Mouse (Mus musculus) thymus, postnatal 10 days (tissue): ENCODE results near the gene Lgals7.
"Not testable (repeated sequence)": the region's sequence is repeated elsewhere in the genome, so short reads cannot be mapped to it uniquely, and the experiment has no call there.

Experiments
- DNase-seq, 2 experiments: peaks; one replicate each; pipeline ENCODE4 v3.0.0; 2021; ENCODE audit warnings: low spot score in 2 of 2

Lgals7 gene

GRCm38 (mm10) chr7:28877155-28877554 is 13.5 kb downstream of the Lgals7 start:
- no peak for DNase-seq

GRCm38 (mm10) chr7:28877856-28878255 is 14.2 kb downstream of the Lgals7 start:
- DNase-seq, result no peak

- peak; percentile 43 to 53 for DNase-seq
Measured at GRCm38 (mm10) chr7:28879606-28880005, 16.0 kb downstream of the Lgals7 start.

GRCm38 (mm10) chr7:28880554-28880953 is 16.9 kb downstream of the Lgals7 start:
- DNase-seq, result no peak

- DNase-seq, result peak; percentile 40 to 44
Measured at GRCm38 (mm10) chr7:28881199-28881598, 17.5 kb downstream of the Lgals7 start, which contains the start of gene Capn12. Capn12 (plus strand) TSS chr7:28881422.

GRCm38 (mm10) chr7:28883039-28883438 is 19.4 kb downstream of the Lgals7 start:
- peak; percentile 36 to 37 for DNase-seq

GRCm38 (mm10) chr7:28883704-28884103 is 20.1 kb downstream of the Lgals7 start:
- not testable (repeated sequence) for DNase-seq

- DNase-seq, result no peak
Measured at GRCm38 (mm10) chr7:28886486-28886885, 22.8 kb downstream of the Lgals7 start.

- no peak for DNase-seq
Measured at GRCm38 (mm10) chr7:28888701-28889161, 25.1 kb downstream of the Lgals7 start.

GRCm38 (mm10) chr7:28892601-28893000 is 28.9 kb downstream of the Lgals7 start:
- DNase-seq, result no peak

GRCm38 (mm10) chr7:28893643-28894265 is 30.1 kb downstream of the Lgals7 start:
- no peak for DNase-seq

- DNase-seq, result no peak
Measured at GRCm38 (mm10) chr7:28894942-28895341, 31.3 kb downstream of the Lgals7 start.

- no peak for DNase-seq
Measured at GRCm38 (mm10) chr7:28897661-28898060, 34.0 kb downstream of the Lgals7 start.

- DNase-seq, result no peak
Measured at GRCm38 (mm10) chr7:28899972-28900371, 36.3 kb downstream of the Lgals7 start.

- DNase-seq, result no peak
Measured at GRCm38 (mm10) chr7:28901311-28902125, 37.9 kb downstream of the Lgals7 start.

- no peak for DNase-seq
Measured at GRCm38 (mm10) chr7:28902180-28902579, 38.5 kb downstream of the Lgals7 start.

- DNase-seq, result no peak
Measured at GRCm38 (mm10) chr7:28902809-28903208, 39.2 kb downstream of the Lgals7 start.

GRCm38 (mm10) chr7:28903778-28904177 is 40.1 kb downstream of the Lgals7 start:
- DNase-seq, result no peak

- no peak for DNase-seq
Measured at GRCm38 (mm10) chr7:28907195-28907594, 43.5 kb downstream of the Lgals7 start.

GRCm38 (mm10) chr7:28911632-28912031 is 48.0 kb downstream of the Lgals7 start:
- DNase-seq, result no peak

GRCm38 (mm10) chr7:28913171-28913570 is 49.5 kb downstream of the Lgals7 start:
- DNase-seq, result no peak
